Mouse (Mus musculus) erythroblast, adult 5-6 weeks (primary cell): Measurements from ENCODE around the gene Ptpn20. TPM values are rescaled to one million over a fixed set of nuclear protein-coding genes. Genes with fewer than 3 reads are reported as not detected.

Experiments
- ATAC-seq: replicated peaks from 2 replicates; pipeline ENCODE4 v1.8.0; 2016; ENCODE audit warnings: moderate number of reproducible peaks, mild to moderate bottlenecking, moderate TSS enrichment, inconsistent platforms; ENCODE audit not compliant: poor library complexity, low FRiP score, severe bottlenecking
- total RNA-seq, 2 experiments: library from RNA; stranded (forward) in 1 of 2; stranded (reverse) in 1 of 2; fragments of 150-400 nt in 1 of 2; fragments of 200-764, 138-1000 nt in 1 of 2; gene quantifications; 2 replicates each; pipeline versions ENCODE4 v1.2.3 to v1.2.4; 2015 to 2017; ENCODE audit warnings: low replicate concordance in 2 of 2

The Ptpn20 gene
- total RNA-seq, 2 experiments from 2014 or later = 0.94 TPM; not detected in 1

GRCm38 (mm10) chr14:33669891-33670290 is 80.9 kb downstream of the Ptpn20 start:
- no peak for ATAC-seq

- no peak for ATAC-seq
Observed at GRCm38 (mm10) chr14:33673350-33674087, 84.5 kb downstream of the Ptpn20 start.

GRCm38 (mm10) chr14:33677996-33678395 is 89.0 kb downstream of the Ptpn20 start:
- no peak for ATAC-seq

- ATAC-seq = no peak
Observed at GRCm38 (mm10) chr14:33678740-33679139, 89.7 kb downstream of the Ptpn20 start.

GRCm38 (mm10) chr14:33680621-33681020 is 91.6 kb downstream of the Ptpn20 start:
- no peak for ATAC-seq

- ATAC-seq = no peak
Observed at GRCm38 (mm10) chr14:33682768-33683167, 93.8 kb downstream of the Ptpn20 start.

- no peak for ATAC-seq
Observed at GRCm38 (mm10) chr14:33683701-33684100, 94.7 kb downstream of the Ptpn20 start.

- ATAC-seq = no peak
Observed at GRCm38 (mm10) chr14:33687444-33688028, 98.5 kb downstream of the Ptpn20 start.

GRCm38 (mm10) chr14:33689044-33689443 is 100.0 kb downstream of the Ptpn20 start:
- ATAC-seq = no peak

Other genes with a start within 250 kb of the Ptpn20 start
- 4.8 and 9.2 TPM in 2 replicates for gene Mapk8, start 142.0 kb upstream of the Ptpn20 start, total RNA-seq (2015; ENCODE audit: low replicate concordance)
- 9.2 and 23.0 TPM in 2 replicates for gene Mapk8, start 142.0 kb upstream of the Ptpn20 start, total RNA-seq (2017; ENCODE audit: low replicate concordance)
- not detected in 2 replicates for gene Frmpd2, start 117.5 kb upstream of the Ptpn20 start, total RNA-seq (2015; ENCODE audit: low replicate concordance)
- not detected in 2 replicates for gene Frmpd2, start 117.5 kb upstream of the Ptpn20 start, total RNA-seq (2017; ENCODE audit: low replicate concordance)